7 mouse cellular contexts compared by ENCODE assay signal in the genomic region with DNA sequence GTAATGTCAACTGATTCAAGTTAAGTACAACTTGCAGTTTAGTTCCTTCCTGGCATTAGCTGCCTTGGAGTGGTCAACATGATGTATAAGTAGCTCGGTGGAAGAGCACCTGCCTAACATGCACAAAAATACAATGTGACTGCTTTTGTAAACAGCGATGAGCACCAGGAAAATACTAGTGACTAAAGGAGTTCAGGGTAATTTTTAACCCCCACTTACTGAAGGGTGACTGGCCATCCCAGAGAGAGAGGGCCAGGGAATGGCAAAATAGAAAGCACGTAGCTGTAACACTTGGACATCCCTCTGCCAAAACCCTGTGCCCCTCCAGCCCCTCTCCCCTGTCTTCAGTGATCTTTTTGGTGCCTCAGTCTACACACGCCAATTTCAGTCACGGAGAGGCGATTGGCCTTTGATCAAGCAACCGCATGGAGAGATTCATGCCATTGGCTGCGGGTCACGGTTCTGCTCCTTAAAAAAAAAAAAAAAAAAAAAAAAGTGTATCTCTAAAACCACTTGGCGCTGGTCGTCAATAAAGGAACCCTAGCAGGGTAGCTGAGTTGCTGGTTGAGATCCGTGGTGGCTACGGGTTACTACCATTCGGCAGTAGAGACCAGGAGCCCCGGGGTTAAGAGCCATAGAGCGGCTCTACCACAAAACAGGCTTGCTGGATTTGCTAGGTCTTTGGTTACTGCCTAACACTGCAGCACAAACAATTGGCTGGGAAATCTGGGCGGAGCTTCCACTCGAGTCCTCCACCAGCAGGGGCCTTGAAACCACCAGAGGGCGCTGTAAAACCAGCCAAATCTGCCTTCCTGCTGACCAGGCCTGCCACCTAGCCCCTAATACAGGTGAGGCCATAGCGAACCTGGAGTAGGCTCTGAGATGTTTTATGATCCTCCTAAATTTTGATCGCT. TPM values are rescaled to one million over a fixed set of nuclear protein-coding genes. Genes with fewer than 3 reads are reported as not detected.
A peak's percentile ranks its signal among the peaks of the same experiment; 100 is the strongest.
DNase-seq lines count a peak whose midpoint lies in the region; ATAC-seq lines count a peak whose summit lies in the region.

No protein-coding gene starts in this region.

- 0 out of 2 replicates have a peak overlapping the region, but pooled peaks have one; percentile 9 for H3K9ac ChIP-seq in intestine, embryonic 15.5 days

- peak; percentile 78 for ATAC-seq in intestine, embryonic 15.5 days

- H3K36me3 ChIP-seq in intestine, embryonic 15.5 days, result no peaks in the 10 kb centered on the region
- H3K36me3 ChIP-seq in midbrain, embryonic 10.5 days, result no peaks in the 10 kb centered on the region

- H3K9me3 ChIP-seq in intestine, embryonic 15.5 days, result no peaks in the 10 kb centered on the region
- H3K9me3 ChIP-seq in midbrain, embryonic 10.5 days (replicated peaks), result no peaks in the 10 kb centered on the region

- intact Hi-C loops in gastrocnemius, postnatal 36 days (cut with DNase I), result no loop called here
- intact Hi-C loops in left cerebral cortex, postnatal 25 days (cut with DNase I), result loop anchor here (5.0 kb wide), 1 partner anchor 127 kb away; no protein-coding TSS in a partner anchor

- 11% methylated on average over 21 of the region's 21 CpGs for WGBS in intestine, embryonic 15.5 days
- WGBS in midbrain, embryonic 10.5 days, result 12% methylated on average over 21 of the region's 21 CpGs

- no peaks in the 10 kb centered on the region for H3K27me3 ChIP-seq in intestine, embryonic 15.5 days (replicated peaks)
- no peaks in the 10 kb centered on the region for H3K27me3 ChIP-seq in midbrain, embryonic 10.5 days (ENCODE audit: low read depth, poor library complexity, severe bottlenecking)

- no peak overlapping the region for H3K27ac ChIP-seq in intestine, embryonic 15.5 days
- H3K27ac ChIP-seq in midbrain, embryonic 10.5 days (replicated peaks), result peak overlapping the region; percentile 82

- peak; percentile 93 for DNase-seq in adrenal gland, adult 2 months
- DNase-seq in embryo, embryonic 11.5 days (ENCODE audit: low read depth, low spot score), result peak; percentile 87
- peak; percentile 81 to 89 for DNase-seq in gastrocnemius, postnatal 36 days
- peak; percentile 92 to 96 for DNase-seq in left cerebral cortex, postnatal 25 days (ENCODE audit: low spot score in 2 of 2)
- DNase-seq in midbrain, embryonic 10.5 days (ENCODE audit: low spot score), result peak; percentile 93
- DNase-seq in right cerebral cortex, postnatal 4 days, result peak; percentile 93

- peak overlapping the region; percentile 30 for H3K4me3 ChIP-seq in intestine, embryonic 15.5 days (replicated peaks)
- H3K4me3 ChIP-seq in midbrain, embryonic 10.5 days, result peak overlapping the region; percentile 53

- H3K4me2 ChIP-seq in intestine, embryonic 15.5 days (replicated peaks), result peak overlapping the region; percentile 64

- peaks cover 3% of the 10 kb centered on the region; the same call in 1 of the 2 replicates for H3K4me1 ChIP-seq in intestine, embryonic 15.5 days (replicated peaks)
- peaks cover 7% of the 10 kb centered on the region for H3K4me1 ChIP-seq in midbrain, embryonic 10.5 days

RNA-seq across cellular contexts. Expression of gene Psmd1, which starts 5.1 kb away (rescaled TPM):
- total RNA-seq in adrenal gland, adult 2 months (2021), result 100 to 1,000 TPM; 123 to 128 TPM
- 19.9 and 27.6 TPM in 2 replicates for polyA plus RNA-seq in adrenal gland, adult 2 months (2012; rRNA removed)
- 100 to 1,000 TPM; 104 to 108 TPM for total RNA-seq in gastrocnemius, postnatal 36 days (2021)
- polyA plus RNA-seq in intestine, embryonic 15.5 days (2015; fragmentation: Nextera tagmentation; extraction: Ambion mirVana), result 143 and 152 TPM in 2 replicates
- 100 to 1,000 TPM; 103 to 108 TPM for total RNA-seq in left cerebral cortex, postnatal 25 days (2021)
- polyA plus RNA-seq in midbrain, embryonic 10.5 days (2016; fragmentation: Nextera tagmentation; extraction: Ambion mirVana), result 239 and 242 TPM in 2 replicates

RNA-seq across cellular contexts. Expression of gene 2810459M11Rik, which starts 13.4 kb away (rescaled TPM):
- under 1 TPM; 0.12 to 0.21 TPM for total RNA-seq in adrenal gland, adult 2 months (2021)
- 0.07 and 0.25 TPM in 2 replicates for polyA plus RNA-seq in adrenal gland, adult 2 months (2012; rRNA removed)
- not detected for total RNA-seq in gastrocnemius, postnatal 36 days (2021)
- polyA plus RNA-seq in intestine, embryonic 15.5 days (2015; fragmentation: Nextera tagmentation; extraction: Ambion mirVana), result 5.2 and 6.1 TPM in 2 replicates
- total RNA-seq in left cerebral cortex, postnatal 25 days (2021), result 1 to 10 TPM; 7.2 to 8.0 TPM
- polyA plus RNA-seq in midbrain, embryonic 10.5 days (2016; fragmentation: Nextera tagmentation; extraction: Ambion mirVana), result 0.14 TPM in 1 of 2 replicates, not detected in the other

RNA-seq across cellular contexts. Expression of gene Spata3, which starts 42.5 kb away (rescaled TPM):
- not detected for total RNA-seq in adrenal gland, adult 2 months (2021)
- not detected in 2 replicates for polyA plus RNA-seq in adrenal gland, adult 2 months (2012; rRNA removed)
- total RNA-seq in gastrocnemius, postnatal 36 days (2021), result not detected
- polyA plus RNA-seq in intestine, embryonic 15.5 days (2015; fragmentation: Nextera tagmentation; extraction: Ambion mirVana), result not detected in 2 replicates
- total RNA-seq in left cerebral cortex, postnatal 25 days (2021), result under 1 TPM; 0.41 to 0.57 TPM
- not detected in 2 replicates for polyA plus RNA-seq in midbrain, embryonic 10.5 days (2016; fragmentation: Nextera tagmentation; extraction: Ambion mirVana)

RNA-seq across cellular contexts. Expression of gene Htr2b, which starts 52.7 kb away (rescaled TPM):
- under 1 TPM; 0.14 TPM for total RNA-seq in adrenal gland, adult 2 months (2021)
- polyA plus RNA-seq in adrenal gland, adult 2 months (2012; rRNA removed), result 0.25 TPM in 1 of 2 replicates, not detected in the other
- total RNA-seq in gastrocnemius, postnatal 36 days (2021), result under 1 TPM in 1 of 2 experiments, not detected in 1; 0.15 TPM
- polyA plus RNA-seq in intestine, embryonic 15.5 days (2015; fragmentation: Nextera tagmentation; extraction: Ambion mirVana), result 2.0 and 2.3 TPM in 2 replicates
- total RNA-seq in left cerebral cortex, postnatal 25 days (2021), result under 1 TPM in 1 of 2 experiments, not detected in 1; 0.23 TPM
- 0.26 and 0.40 TPM in 2 replicates for polyA plus RNA-seq in midbrain, embryonic 10.5 days (2016; fragmentation: Nextera tagmentation; extraction: Ambion mirVana)

Comparison
In these comparisons a context has a peak if more than half of its experiments do, and no peak if none do; other contexts are left out.
1. RNA of gene 2810459M11Rik, which starts 13.4 kb away (total RNA-seq): 7.2 to 8.0 TPM in left cerebral cortex, postnatal 25 days; 0.12 to 0.21 TPM in adrenal gland, adult 2 months and not detected in gastrocnemius, postnatal 36 days; every median in the first group is over 4 times any median in the second.
2. Peak in every context shown above with its lines, with median percentiles within 50 percentile points of each other: DNase-seq.